Mouse (Mus musculus): ENCODE measurements around the gene 2310007B03Rik. TPM values are rescaled to one million over a fixed set of nuclear protein-coding genes. Genes with fewer than 3 reads are reported as not detected.

The 2310007B03Rik gene
- total RNA-seq, 2 experiments from 2014 or later = not detected

GRCm38 (mm10) chr1:93123179-93123854, 37.4 kb downstream of the 2310007B03Rik start:
- Histone ChIP-seq H3K27ac (no peak overlapping the region), H3K4me3 (no peak overlapping the region)
- no peak for DNase-seq
- no peak for TF ChIP-seq CTCF (IDR thresholded peaks at IDR 0.05)
- intact Hi-C loops (cut with DNase I) = no loop called here

GRCm38 (mm10) chr1:93118816-93119215, 41.9 kb downstream of the 2310007B03Rik start:
- no peak overlapping the region for H3K4me3 ChIP-seq
- no peak for DNase-seq
- no peak overlapping the region for H3K27ac ChIP-seq
- no peak for TF ChIP-seq CTCF (IDR thresholded peaks at IDR 0.05)
- intact Hi-C loops (cut with DNase I) = no loop called here

GRCm38 (mm10) chr1:93115471-93115870, 45.3 kb downstream of the 2310007B03Rik start:
- intact Hi-C loops (cut with DNase I) = no loop called here
- no peak for TF ChIP-seq CTCF (IDR thresholded peaks at IDR 0.05)
- no peak overlapping the region for H3K27ac ChIP-seq
- DNase-seq = no peak
- peak overlapping the region; percentile 68 for H3K4me3 ChIP-seq

DNA sequence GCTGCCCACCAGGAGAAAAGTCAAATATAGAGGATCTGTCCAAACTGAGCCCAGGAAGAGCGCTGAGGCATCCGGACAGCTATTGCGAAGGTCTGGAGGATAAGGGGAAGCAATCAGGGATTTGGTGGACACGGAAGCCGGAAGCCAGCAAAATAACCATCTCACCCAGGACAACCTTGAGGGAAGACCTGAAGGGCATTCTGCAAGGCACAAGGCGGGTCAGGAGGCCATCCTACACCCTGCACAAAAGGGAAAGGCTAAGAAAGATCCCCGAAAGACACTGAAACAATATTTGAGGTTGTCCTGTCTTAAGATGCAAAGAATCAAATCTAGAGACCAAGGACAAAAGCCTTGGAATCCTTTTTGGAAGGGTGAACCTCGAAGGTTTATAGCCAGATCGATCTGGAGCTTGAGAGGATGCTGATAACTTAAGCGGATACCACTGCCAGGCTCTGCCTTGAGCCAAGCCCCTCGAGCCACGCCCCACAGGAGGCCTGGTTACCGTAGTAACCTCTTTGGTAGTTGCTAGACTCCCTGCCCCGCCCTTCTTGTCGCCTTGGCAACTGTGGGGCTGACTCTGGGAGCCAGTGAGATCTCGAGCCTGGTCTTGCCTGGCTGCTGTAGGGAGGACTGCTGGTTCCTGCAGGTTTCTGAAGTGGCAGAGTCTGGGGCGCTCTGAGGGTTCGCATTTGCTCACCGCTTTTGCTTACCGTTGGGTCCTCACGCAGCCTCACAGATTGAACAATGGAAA, 45.9 kb downstream of the 2310007B03Rik start:
- DNase-seq = peak; percentile 57
- H3K4me3 ChIP-seq = peak overlapping the region; percentile 68
- no peak overlapping the region for H3K27ac ChIP-seq
- no peak for TF ChIP-seq CTCF (IDR thresholded peaks at IDR 0.05)
- intact Hi-C loops (cut with DNase I) = no loop called here

- intact Hi-C loops (cut with DNase I) = no loop called here
- no peak for TF ChIP-seq CTCF (IDR thresholded peaks at IDR 0.05)
- no peak overlapping the region for H3K27ac ChIP-seq
Measured at GRCm38 (mm10) chr1:93102700-93103099, 58.0 kb downstream of the 2310007B03Rik start.

GRCm38 (mm10) chr1:93101571-93102061, 59.1 kb downstream of the 2310007B03Rik start, which contains the start of gene Kif1a:
Gene Kif1a, minus strand, starts transcription at chr1:93101951.
- H3K4me3 ChIP-seq = peak within 1 kb of the TSS; percentile 65
- no peak for TF ChIP-seq CTCF (IDR thresholded peaks at IDR 0.05)
- intact Hi-C loops (cut with DNase I) = no loop called here
- no peak within 1 kb of the TSS; the same call in 1 of the 2 replicates for H3K27ac ChIP-seq
- DNase-seq = no peak

More at GRCm38 (mm10) chr1:93102700-93103099, 58.0 kb downstream of the 2310007B03Rik start:
- DNase-seq = no peak
- no peak overlapping the region for H3K4me3 ChIP-seq

Other genes starting within 250 kb of the 2310007B03Rik start
- 1 to 10 TPM; 4.8 to 5.5 TPM for gene Capn10, start 226.6 kb downstream of the 2310007B03Rik start, total RNA-seq (2021)
- under 1 TPM; 0.25 to 0.61 TPM for gene Gpr35, start 210.1 kb downstream of the 2310007B03Rik start, total RNA-seq (2021)
- not detected for gene Aqp12, start 154.6 kb downstream of the 2310007B03Rik start, total RNA-seq (2021)
- gene Kif1a, start 59.0 kb downstream of the 2310007B03Rik start, total RNA-seq (2021) = 1 to 10 TPM; 1.3 to 1.4 TPM
- gene Agxt, start 25.7 kb downstream of the 2310007B03Rik start, total RNA-seq (2021) = not detected
- gene Crocc2, start 7.8 kb upstream of the 2310007B03Rik start, total RNA-seq (2021) = not detected
- 1 to 10 TPM; 5.1 to 5.4 TPM for gene Sned1, start 74.9 kb upstream of the 2310007B03Rik start, total RNA-seq (2021)
- gene Mterf4, start 145.0 kb upstream of the 2310007B03Rik start, total RNA-seq (2021) = 10 to 100 TPM in 1 of 2 experiments, 1 to 10 TPM in 1; 8.7 to 12.1 TPM
- 10 to 100 TPM; 21.4 to 22.1 TPM for gene Ppp1r7, start 181.9 kb upstream of the 2310007B03Rik start, total RNA-seq (2021)
- under 1 TPM; 0.13 to 0.20 TPM for gene Pask, start 182.5 kb upstream of the 2310007B03Rik start, total RNA-seq (2021)
- not detected for gene Ano7, start 213.0 kb upstream of the 2310007B03Rik start, total RNA-seq (2021)